Mouse (Mus musculus): Measurements from ENCODE around the gene Nlgn1.

DNA sequence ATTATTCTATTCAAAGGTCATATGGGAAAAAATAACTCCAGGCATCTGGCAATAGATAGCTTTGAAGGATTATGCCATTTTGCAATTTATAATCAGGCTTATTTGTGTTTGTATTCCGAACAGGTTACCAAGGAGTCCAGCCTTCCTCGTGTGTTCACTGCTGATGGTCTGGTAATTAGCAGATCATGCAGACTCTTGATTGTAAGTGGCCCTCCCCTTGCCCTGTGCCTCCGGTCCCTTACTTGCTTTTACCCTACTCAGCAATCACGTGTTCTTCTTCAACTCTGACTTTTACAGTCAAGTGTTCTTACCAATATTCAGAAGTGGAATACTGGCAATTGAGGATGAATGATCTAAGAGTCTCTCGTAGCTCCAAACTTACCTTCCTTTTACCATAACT lies 309.0 kb downstream of the Nlgn1 start:
- TF ChIP-seq CTCF (conservative IDR thresholded peaks at IDR 0.05; ENCODE audit: low read length) (no peak), NANOG (IDR thresholded peaks at IDR 0.05; ENCODE audit: borderline replicate concordance, low read length) (no peak), POU5F1 (IDR thresholded peaks at IDR 0.05; ENCODE audit: borderline replicate concordance, low read length) (no peak)
